Mouse (Mus musculus): ENCODE data around the gene C1rl. TPM values are rescaled to one million over a fixed set of nuclear protein-coding genes. Genes with fewer than 3 reads are reported as not detected.
"Not testable (repeated sequence)": the region's sequence is repeated elsewhere in the genome, so short reads cannot be mapped to it uniquely, and the experiment has no call there.

Gene C1rl
- total and polyA plus RNA-seq, 2 experiments from 2014 or later = 0.22 to 0.48 TPM

DNA sequence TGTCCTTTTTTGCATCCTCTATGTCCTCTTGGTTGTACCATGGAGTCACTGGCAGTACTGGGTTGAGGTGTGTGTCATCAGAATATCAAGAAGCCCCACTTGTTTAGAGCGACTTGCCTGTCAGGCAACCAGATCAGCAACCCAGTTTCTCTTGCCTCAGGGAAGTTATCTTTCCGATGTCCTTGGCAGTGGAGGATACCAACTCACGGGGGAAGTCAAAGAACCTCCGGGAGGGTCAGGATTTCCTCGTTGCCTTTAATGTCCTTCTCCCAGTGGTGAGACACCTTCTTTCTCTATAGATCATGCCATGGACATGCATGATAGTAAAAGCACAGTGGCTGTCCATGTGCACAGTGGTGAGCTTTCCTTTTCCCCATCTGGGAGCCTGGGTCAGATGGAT, 9.1 kb downstream of the C1rl start:
- Histone ChIP-seq H3K9me3 (ENCODE audit: low read length) (no peaks in the 10 kb centered on the region), H3K4me1 (ENCODE audit: insufficient read depth) (no peaks in the 10 kb centered on the region), H3K27me3 (ENCODE audit: insufficient read depth, low read length) (no peaks in the 10 kb centered on the region), H3K36me3 (ENCODE audit: insufficient read depth) (no peaks in the 10 kb centered on the region), H3K9ac (no peak overlapping the region), H3K27ac (ENCODE audit: low read depth, low read length) (no peak overlapping the region), H3K4me3 (ENCODE audit: low read depth, low read length) (no peak overlapping the region), H3K4me2 (ENCODE audit: low read depth) (no peak overlapping the region)
- ATAC-seq = no peak
- no peak for DNase-seq
- no peak for TF ChIP-seq CTCF (IDR thresholded peaks at IDR 0.05; ENCODE audit: low read depth)
- 86% methylated on average over 5 of the region's 5 CpGs for WGBS

DNA sequence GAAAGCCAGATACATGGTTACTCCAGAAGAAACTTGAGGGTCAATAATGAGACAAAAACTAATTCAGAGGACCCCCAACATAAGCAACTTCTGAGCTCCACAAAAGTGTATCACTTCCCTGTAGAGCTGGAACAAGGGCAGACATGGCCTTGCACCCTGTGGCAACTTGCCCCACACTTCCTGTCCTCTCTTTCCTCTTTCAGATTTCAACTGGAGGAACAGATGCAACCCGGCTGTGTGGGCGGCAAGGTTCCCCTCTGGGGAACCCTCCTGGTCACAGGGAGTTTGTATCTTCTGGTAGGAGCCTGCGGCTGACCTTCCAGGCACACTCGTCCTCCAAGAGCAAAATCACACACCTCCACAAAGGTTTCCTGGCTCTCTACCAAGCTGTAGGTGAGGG, 12.1 kb downstream of the C1rl start:
- TF ChIP-seq CTCF (IDR thresholded peaks at IDR 0.05; ENCODE audit: low read depth) = no peak
- no peak overlapping the region for H3K27ac ChIP-seq (ENCODE audit: low read depth, low read length)
- no peak overlapping the region for H3K4me3 ChIP-seq (ENCODE audit: low read depth, low read length)
- H3K4me1 ChIP-seq (ENCODE audit: insufficient read depth) = no peaks in the 10 kb centered on the region
- WGBS = 85% methylated on average over 4 of the region's 4 CpGs
- H3K9me3 ChIP-seq (ENCODE audit: low read length) = no peaks in the 10 kb centered on the region
- H3K36me3 ChIP-seq (ENCODE audit: insufficient read depth) = no peaks in the 10 kb centered on the region
- H3K9ac ChIP-seq = no peak overlapping the region
- no peak for ATAC-seq
- DNase-seq = no peak
- H3K4me2 ChIP-seq (ENCODE audit: low read depth) = no peak overlapping the region
- H3K27me3 ChIP-seq (ENCODE audit: insufficient read depth, low read length) = no peaks in the 10 kb centered on the region

DNA sequence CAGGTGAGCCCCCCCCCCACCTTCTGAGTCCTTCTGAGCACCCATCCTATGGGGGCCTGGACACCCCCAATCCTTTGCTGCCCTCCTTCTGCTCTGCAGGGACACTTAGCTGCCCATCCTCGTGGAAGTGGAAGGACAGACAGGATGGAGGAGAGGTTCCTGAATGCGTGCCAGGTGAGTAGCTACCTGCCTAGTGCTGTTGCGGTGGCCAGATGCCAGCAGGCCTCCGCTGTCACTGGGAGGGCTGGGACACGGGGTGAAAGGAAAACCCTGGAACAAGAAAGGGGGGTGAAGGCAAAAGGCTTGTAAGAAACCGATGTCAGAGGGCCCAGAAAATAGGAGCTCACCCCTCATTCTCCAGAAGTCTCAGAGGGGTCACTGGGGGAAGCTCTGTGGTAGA, 14.1 kb downstream of the C1rl start:
- no peaks in the 10 kb centered on the region for H3K27me3 ChIP-seq (ENCODE audit: insufficient read depth, low read length)
- H3K9me3 ChIP-seq (ENCODE audit: low read length) = no peaks in the 10 kb centered on the region
- no peak overlapping the region for H3K4me3 ChIP-seq (ENCODE audit: low read depth, low read length)
- H3K4me2 ChIP-seq (ENCODE audit: low read depth) = no peak overlapping the region
- WGBS = 79% methylated on average over 6 of the region's 6 CpGs
- no peak overlapping the region for H3K27ac ChIP-seq (ENCODE audit: low read depth, low read length)
- H3K4me1 ChIP-seq (ENCODE audit: insufficient read depth) = no peaks in the 10 kb centered on the region
- H3K9ac ChIP-seq = no peak overlapping the region
- ATAC-seq (no peak), DNase-seq (no peak)
- H3K36me3 ChIP-seq (ENCODE audit: insufficient read depth) = no peaks in the 10 kb centered on the region
- TF ChIP-seq CTCF (IDR thresholded peaks at IDR 0.05; ENCODE audit: low read depth) = no peak

DNA sequence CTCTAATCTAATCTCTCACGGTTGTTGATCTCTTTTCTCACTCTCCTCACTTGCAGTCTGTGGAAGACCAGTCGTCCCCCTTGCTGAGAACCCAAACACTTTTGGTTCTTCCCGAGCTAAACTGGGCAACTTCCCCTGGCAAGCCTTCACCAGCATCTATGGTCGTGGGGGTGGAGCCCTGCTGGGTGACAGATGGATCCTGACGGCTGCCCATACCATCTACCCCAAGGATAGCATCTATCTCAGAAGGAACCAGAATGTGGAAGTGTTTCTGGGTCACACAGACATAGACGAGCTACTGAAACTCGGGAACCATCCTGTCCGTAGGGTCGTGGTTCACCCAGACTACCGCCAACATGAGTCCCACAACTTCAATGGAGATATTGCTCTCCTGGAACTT, 15.4 kb downstream of the C1rl start:
- ATAC-seq (no peak), DNase-seq (no peak)
- no peak overlapping the region for H3K4me2 ChIP-seq (ENCODE audit: low read depth)
- H3K27me3 ChIP-seq (ENCODE audit: insufficient read depth, low read length) = no peaks in the 10 kb centered on the region
- H3K4me3 ChIP-seq (ENCODE audit: low read depth, low read length) = no peak overlapping the region
- H3K9me3 ChIP-seq (ENCODE audit: low read length) = no peaks in the 10 kb centered on the region
- WGBS = 88% methylated on average over 10 of the region's 10 CpGs
- no peaks in the 10 kb centered on the region for H3K4me1 ChIP-seq (ENCODE audit: insufficient read depth)
- H3K27ac ChIP-seq (ENCODE audit: low read depth, low read length) = no peak overlapping the region
- no peak for TF ChIP-seq CTCF (IDR thresholded peaks at IDR 0.05; ENCODE audit: low read depth)
- H3K9ac ChIP-seq = no peak overlapping the region
- no peaks in the 10 kb centered on the region for H3K36me3 ChIP-seq (ENCODE audit: insufficient read depth)

DNA sequence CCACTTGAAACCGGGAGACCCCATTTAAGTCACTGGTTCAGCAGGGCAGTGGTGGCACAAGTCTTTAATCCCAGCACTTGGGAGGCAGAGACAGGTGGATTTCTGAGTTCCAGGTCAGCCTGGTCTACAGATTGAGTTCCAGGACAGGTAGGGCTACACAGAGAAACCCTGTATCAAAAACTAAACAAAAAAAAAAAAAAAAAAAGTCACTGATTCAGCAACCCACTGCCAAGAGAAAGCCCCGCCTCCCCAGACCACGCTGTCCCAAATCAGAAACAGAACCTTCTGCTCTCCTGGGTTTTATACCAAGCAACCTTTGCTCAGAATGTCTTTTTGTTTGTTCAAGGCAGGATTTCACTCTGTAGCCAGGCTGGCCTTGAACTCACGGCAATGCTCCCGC, 16.3 kb downstream of the C1rl start:
- ATAC-seq; H3K9ac ChIP-seq; H3K4me1 ChIP-seq (ENCODE audit: insufficient read depth); H3K36me3 ChIP-seq (ENCODE audit: insufficient read depth); H3K4me2 ChIP-seq (ENCODE audit: low read depth); H3K27ac ChIP-seq (ENCODE audit: low read depth, low read length); H3K27me3 ChIP-seq (ENCODE audit: insufficient read depth, low read length); DNase-seq; H3K9me3 ChIP-seq (ENCODE audit: low read length); H3K4me3 ChIP-seq (ENCODE audit: low read depth, low read length): not testable (repeated sequence)
- WGBS = 88% methylated on average over 5 of the region's 5 CpGs

DNA sequence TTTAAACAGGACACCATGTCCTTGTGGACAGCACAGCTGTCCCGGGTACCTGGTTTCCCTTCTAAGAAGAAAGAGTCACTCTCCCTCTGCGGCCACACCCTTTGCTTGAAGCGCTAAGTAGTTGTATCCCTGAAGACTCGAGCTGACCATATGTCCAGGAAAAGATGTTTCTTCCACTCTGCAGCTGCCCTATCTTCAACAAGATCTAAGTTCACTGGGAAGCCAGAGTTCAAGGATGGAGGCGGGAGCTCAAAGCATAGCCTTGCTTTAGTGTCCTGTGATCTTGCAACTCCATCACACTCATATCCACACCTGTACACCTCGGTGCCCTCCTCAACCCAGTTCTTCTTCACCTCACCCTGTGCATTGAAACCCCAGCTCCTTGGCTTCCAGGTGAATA, 19.0 kb downstream of the C1rl start:
- H3K9ac ChIP-seq = no peak overlapping the region
- TF ChIP-seq CTCF (IDR thresholded peaks at IDR 0.05; ENCODE audit: low read depth) = no peak
- no peaks in the 10 kb centered on the region for H3K27me3 ChIP-seq (ENCODE audit: insufficient read depth, low read length)
- WGBS = 73% methylated on average over 6 of the region's 6 CpGs
- DNase-seq (no peak), ATAC-seq (no peak)
- H3K4me3 ChIP-seq (ENCODE audit: low read depth, low read length) = no peak overlapping the region
- H3K4me1 ChIP-seq (ENCODE audit: insufficient read depth) = no peaks in the 10 kb centered on the region
- no peak overlapping the region for H3K4me2 ChIP-seq (ENCODE audit: low read depth)
- H3K9me3 ChIP-seq (ENCODE audit: low read length) = no peaks in the 10 kb centered on the region
- no peaks in the 10 kb centered on the region for H3K36me3 ChIP-seq (ENCODE audit: insufficient read depth)
- H3K27ac ChIP-seq (ENCODE audit: low read depth, low read length) = no peak overlapping the region

DNA sequence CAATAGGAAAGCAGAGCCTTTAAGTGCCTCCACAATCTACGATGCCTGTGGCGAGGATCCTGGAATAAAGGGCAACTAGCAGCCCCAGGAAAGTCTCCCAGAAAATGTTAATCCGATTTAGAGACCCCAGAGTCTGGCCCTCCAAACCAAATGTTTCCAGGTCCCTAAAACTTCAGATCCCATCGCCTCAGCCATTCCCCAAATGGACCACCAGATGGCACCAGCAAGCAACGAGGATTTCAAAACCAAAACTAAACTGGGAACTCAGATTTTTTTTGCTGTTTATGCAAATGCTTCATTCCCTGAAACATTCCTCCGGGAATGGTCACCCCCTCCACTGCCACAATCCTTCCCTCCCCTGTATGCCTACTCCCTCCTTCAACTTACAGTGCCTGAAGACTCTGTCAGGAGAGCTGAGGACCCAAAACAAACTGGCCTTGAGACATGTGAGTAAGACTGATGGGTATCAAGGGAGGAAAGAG, 19.5 kb downstream of the C1rl start, which contains the start of gene C1ra:
Gene C1ra, plus strand, starts transcription at position 51 of the 482 bp plus-strand sequence.
- H3K4me1 ChIP-seq (ENCODE audit: insufficient read depth) = no peaks in the 10 kb centered on the region
- peak; percentile 29; the same call in 1 of the 2 replicates for ATAC-seq
- no peaks in the 10 kb centered on the region for H3K27me3 ChIP-seq (ENCODE audit: insufficient read depth, low read length)
- DNase-seq = peak; percentile 67
- no peaks in the 10 kb centered on the region for H3K9me3 ChIP-seq (ENCODE audit: low read length)
- H3K4me3 ChIP-seq (ENCODE audit: low read depth, low read length) = no peak within 1 kb of the TSS
- 5% methylated on average over 6 of the region's 6 CpGs for WGBS
- no peak within 1 kb of the TSS for H3K9ac ChIP-seq
- peak; percentile 78 for TF ChIP-seq CTCF (IDR thresholded peaks at IDR 0.05; ENCODE audit: low read depth)
- H3K27ac ChIP-seq (ENCODE audit: low read depth, low read length) = no peak within 1 kb of the TSS
- H3K36me3 ChIP-seq (ENCODE audit: insufficient read depth) = no peaks in the 10 kb centered on the region
- peak within 1 kb of the TSS; percentile 35 for H3K4me2 ChIP-seq (ENCODE audit: low read depth)

DNA sequence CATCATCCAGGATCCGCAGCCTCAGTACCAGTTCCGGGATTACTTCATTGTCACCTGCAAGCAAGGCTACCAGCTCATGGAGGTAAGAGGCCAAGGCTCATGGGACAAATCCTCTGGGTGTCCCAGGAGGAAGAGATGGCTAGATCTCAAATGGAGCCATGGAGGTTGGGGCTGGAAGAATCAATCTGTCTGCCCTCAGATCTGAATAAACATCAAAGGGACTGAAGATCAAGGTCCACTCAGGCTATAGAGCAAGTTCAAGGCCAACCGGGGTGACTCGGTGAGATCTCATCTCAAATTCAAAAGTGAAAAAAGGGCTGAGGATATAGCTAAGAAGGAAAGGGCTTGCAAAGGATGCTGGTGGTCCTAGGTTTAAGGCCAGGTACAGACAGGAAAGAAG, 24.8 kb downstream of the C1rl start:
- not testable (repeated sequence) for H3K27me3 ChIP-seq (ENCODE audit: insufficient read depth, low read length); H3K4me3 ChIP-seq (ENCODE audit: low read depth, low read length); H3K36me3 ChIP-seq (ENCODE audit: insufficient read depth); H3K27ac ChIP-seq (ENCODE audit: low read depth, low read length); H3K4me2 ChIP-seq (ENCODE audit: low read depth); H3K4me1 ChIP-seq (ENCODE audit: insufficient read depth); H3K9ac ChIP-seq; DNase-seq; ATAC-seq; H3K9me3 ChIP-seq (ENCODE audit: low read length)
- 97% methylated on average over 4 of the region's 4 CpGs for WGBS

DNA sequence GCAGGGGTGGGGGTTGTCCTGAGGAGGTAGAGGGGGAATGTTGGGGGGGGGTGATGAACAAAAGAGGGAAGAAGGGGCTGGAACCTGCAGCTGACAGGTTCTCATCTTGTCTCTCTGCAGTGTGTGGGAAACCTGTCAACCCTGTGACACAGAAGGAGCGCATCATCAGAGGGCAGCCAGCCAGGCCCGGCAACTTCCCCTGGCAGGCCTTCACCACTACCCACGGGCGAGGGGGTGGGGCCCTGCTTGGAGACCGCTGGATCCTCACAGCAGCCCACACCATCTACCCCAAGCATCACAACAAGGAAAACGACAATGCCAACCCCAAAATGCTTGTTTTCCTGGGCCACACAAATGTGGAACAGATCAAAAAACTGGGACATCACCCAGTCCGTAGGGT, 29.2 kb downstream of the C1rl start:
- not testable (repeated sequence) for H3K36me3 ChIP-seq (ENCODE audit: insufficient read depth); H3K9me3 ChIP-seq (ENCODE audit: low read length); H3K9ac ChIP-seq; H3K4me1 ChIP-seq (ENCODE audit: insufficient read depth); H3K4me3 ChIP-seq (ENCODE audit: low read depth, low read length); H3K4me2 ChIP-seq (ENCODE audit: low read depth); DNase-seq; H3K27me3 ChIP-seq (ENCODE audit: insufficient read depth, low read length); H3K27ac ChIP-seq (ENCODE audit: low read depth, low read length); ATAC-seq
- 57% methylated on average over 7 of the region's 7 CpGs for WGBS

Measured in forebrain, postnatal 0 days (tissue).